Mouse (Mus musculus) C2C12 (cell line): ENCODE measurements around the gene Lrrc51.

Experiments
- CTCF ChIP-seq: IDR thresholded peaks from one replicate; pipeline ENCODE4 v1.5.1; 2011; ENCODE audit not compliant: control insufficient read depth, insufficient read depth, insufficient read length
- MYOD1 ChIP-seq: IDR thresholded peaks from one replicate; pipeline ENCODE4 v1.6.1; 2011; ENCODE audit warnings: low read depth; ENCODE audit not compliant: control insufficient read depth, insufficient read length
- MYOG ChIP-seq: IDR thresholded peaks from one replicate; pipeline ENCODE4 v1.6.1; 2011; ENCODE audit not compliant: control insufficient read depth, insufficient read length; ENCODE audit errors: extremely low read depth

DNA sequence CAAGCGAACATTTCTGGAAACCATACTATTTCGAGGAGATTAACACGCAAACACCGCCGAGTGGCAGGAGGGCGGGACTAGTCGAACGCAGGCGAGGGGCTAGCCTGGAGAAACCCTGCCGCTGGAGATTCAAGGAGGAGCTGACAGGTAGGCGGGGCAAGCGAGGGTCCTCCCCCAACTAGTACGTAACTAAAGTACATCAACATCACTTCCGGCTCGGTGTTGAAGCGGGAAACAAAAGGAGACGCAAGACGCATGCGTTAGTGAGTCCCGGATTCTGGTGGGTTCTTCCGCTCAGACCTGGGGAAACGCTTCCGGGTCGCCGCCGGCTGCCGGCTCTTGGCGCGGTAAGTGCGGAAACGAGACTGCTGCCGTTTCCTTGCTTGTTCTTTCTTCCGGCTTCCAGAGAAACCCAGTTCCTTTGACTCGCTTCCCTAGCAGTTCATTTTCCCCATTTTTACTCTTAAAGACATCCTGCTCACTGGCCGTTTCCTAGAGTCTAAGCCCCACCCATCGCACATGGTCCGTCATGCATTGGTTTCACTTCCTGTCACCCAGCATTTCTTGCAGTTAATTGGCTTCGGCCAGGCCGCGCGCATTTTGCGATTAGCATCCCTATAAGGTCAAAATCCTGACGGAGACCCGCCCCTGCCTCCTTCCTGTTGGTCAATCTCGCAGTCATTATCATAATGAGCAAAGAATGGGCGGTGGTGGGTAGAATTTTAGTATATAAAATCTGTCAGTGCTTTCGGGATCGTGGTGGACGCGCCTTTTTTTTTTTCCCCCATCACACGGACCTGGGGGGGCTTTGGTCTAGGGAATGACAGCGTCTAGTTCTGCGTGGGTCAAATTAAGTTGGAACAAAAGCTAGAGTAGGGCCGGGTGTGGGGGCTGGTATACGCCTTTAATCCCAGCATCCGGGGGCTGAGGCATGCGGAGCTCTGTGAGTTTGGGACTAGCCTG lies 37.3 kb downstream of the Lrrc51 start:
- TF ChIP-seq CTCF: no peak
- no peak for TF ChIP-seq MYOD1
- TF ChIP-seq MYOG: no peak
